Mouse (Mus musculus) kidney, postnatal 0 days (tissue): ENCODE data around the gene Arfgap2. TPM values are rescaled to one million over a fixed set of nuclear protein-coding genes. Genes with fewer than 3 reads are reported as not detected.

Experiments used
- ATAC-seq: fragments of 200-750 bp; cut with Nextera tagmentation; replicated peaks from 2 replicates; pipeline ENCODE4 v1.8.0; 2017; ENCODE audit warnings: low read depth, moderate number of reproducible peaks, moderate TSS enrichment, moderate library complexity; ENCODE audit not compliant: low FRiP score
- DNase-seq: peaks from one replicate; pipeline ENCODE4 v3.0.0-alpha.2; 2016; ENCODE audit warnings: low spot score
- H3K27ac ChIP-seq: fragments of 300-500 bp; sonication (generic); 2 replicates; pipeline ENCODE4 v1.5.1; 2014; ENCODE audit warnings: mild to moderate bottlenecking
- H3K27me3 ChIP-seq: fragments of 300-500 bp; sonication (generic); 2 replicates; pipeline ENCODE4 v1.6.1; 2014; ENCODE audit warnings: low read length, mixed read lengths; ENCODE audit not compliant: insufficient read depth
- H3K36me3 ChIP-seq: fragments of 300-500 bp; sonication (generic); 2 replicates; pipeline ENCODE4 v1.6.1; 2014; ENCODE audit warnings: low read length, mixed read lengths; ENCODE audit not compliant: insufficient read depth
- H3K4me1 ChIP-seq: fragments of 300-500 bp; sonication (generic); replicated peaks from 2 replicates; pipeline ENCODE4 v1.6.1; 2014; ENCODE audit warnings: antibody characterized with exemption, low read length, mixed read lengths; ENCODE audit not compliant: insufficient read depth
- H3K4me2 ChIP-seq: fragments of 300-500 bp; sonication (generic); 2 replicates; pipeline ENCODE4 v1.6.1; 2014; ENCODE audit warnings: mild to moderate bottlenecking, low read length, moderate library complexity, mixed read lengths
- H3K4me3 ChIP-seq: fragments of 300-500 bp; sonication (generic); replicated peaks from 2 replicates; pipeline ENCODE4 v1.5.1; 2014; ENCODE audit warnings: low read depth, low read length
- H3K9ac ChIP-seq: fragments of 300-500 bp; sonication (generic); 2 replicates; pipeline ENCODE4 v1.6.1; 2014; ENCODE audit warnings: low read depth, low read length
- H3K9me3 ChIP-seq: fragments of 300-500 bp; sonication (generic); replicated peaks from 2 replicates; pipeline ENCODE4 v1.6.1; 2016; ENCODE audit warnings: low read length, inconsistent platforms, mixed read lengths
- CTCF ChIP-seq: IDR thresholded peaks from 2 replicates; pipeline ENCODE4 v1.5.1; 2016; ENCODE audit warnings: antibody characterized with exemption, low read depth, mild to moderate bottlenecking, moderate library complexity
- WGBS: fragments of 180-500 bp; shearing (Covaris S2); extraction: QIAGEN DNeasy Blood & Tissue Kit; methylation state at CpG from one replicate; pipeline ENCODE4 v1.1.7; 2014; 5-methylcytosine and 5-hydroxymethylcytosine counted together
- polyA plus RNA-seq: library from polyadenylated mRNA; unstranded; fragments of >200 nt; fragmentation: Nextera tagmentation; extraction: Ambion mirVana; gene quantifications from 2 replicates; pipeline ENCODE4 v1.2.1, GENCODE M21; 2015

Arfgap2 gene
- polyA plus RNA-seq, 1 experiment from 2014 or later, result 66.6 TPM

GRCm38 (mm10) chr2:91258054-91258453, 6.7 kb upstream of the Arfgap2 start:
- peak; percentile 1; the same call in 1 of the 2 replicates for ATAC-seq

GRCm38 (mm10) chr2:91258830-91259229, 5.9 kb upstream of the Arfgap2 start:
- no peak for ATAC-seq
- Histone ChIP-seq H3K4me2 (no peak overlapping the region), H3K4me1 (peaks cover 11% of the 10 kb centered on the region)

More at GRCm38 (mm10) chr2:91258054-91258453, 6.7 kb upstream of the Arfgap2 start:
- no peaks in the 10 kb centered on the region for H3K27me3 ChIP-seq
- peak overlapping the region; percentile 71 for H3K4me3 ChIP-seq
- H3K9ac ChIP-seq, result peak overlapping the region; percentile 72
- peak overlapping the region; percentile 86 for H3K27ac ChIP-seq
- peak overlapping the region; percentile 93 for H3K4me2 ChIP-seq
- WGBS, result 64% methylated on average over 5 of the region's 5 CpGs
- TF ChIP-seq CTCF, result no peak
- H3K36me3 ChIP-seq, result 0 out of 2 replicates have a peak, but pooled peaks cover 10% of the 10 kb centered on the region
- H3K4me1 ChIP-seq, result peaks cover 11% of the 10 kb centered on the region
- DNase-seq, result no peak
- no peaks in the 10 kb centered on the region for H3K9me3 ChIP-seq

GRCm38 (mm10) chr2:91259493-91259892, 5.3 kb upstream of the Arfgap2 start:
- ATAC-seq (no peak), DNase-seq (no peak)
- no peak for TF ChIP-seq CTCF
- Histone ChIP-seq H3K27ac (no peak overlapping the region), H3K36me3 (0 out of 2 replicates have a peak, but pooled peaks cover 15% of the 10 kb centered on the region), H3K9ac (no peak overlapping the region), H3K4me3 (no peak overlapping the region), H3K4me1 (peaks cover 18% of the 10 kb centered on the region), H3K9me3 (no peaks in the 10 kb centered on the region), H3K27me3 (no peaks in the 10 kb centered on the region), H3K4me2 (no peak overlapping the region)
- WGBS, result 85% methylated on average over 1 of the region's 1 CpGs

More at GRCm38 (mm10) chr2:91258830-91259229, 5.9 kb upstream of the Arfgap2 start:
- DNase-seq, result no peak
- Histone ChIP-seq H3K9me3 (no peaks in the 10 kb centered on the region), H3K36me3 (0 out of 2 replicates have a peak, but pooled peaks cover 15% of the 10 kb centered on the region), H3K27ac (no peak overlapping the region), H3K9ac (no peak overlapping the region), H3K4me3 (no peak overlapping the region), H3K27me3 (no peaks in the 10 kb centered on the region)
- WGBS, result 50% methylated on average over 1 of the region's 1 CpGs
- no peak for TF ChIP-seq CTCF

GRCm38 (mm10) chr2:91263692-91264660, 798 bp upstream of the Arfgap2 start:
- ATAC-seq, result no peak
- H3K9ac ChIP-seq, result peak overlapping the region; percentile 49
- 0 out of 2 replicates have a peak overlapping the region, but pooled peaks have one; percentile 21 for H3K4me3 ChIP-seq
- DNase-seq, result no peak
- H3K9me3 ChIP-seq, result no peaks in the 10 kb centered on the region
- peak overlapping the region; percentile 95 for H3K27ac ChIP-seq
- no peaks in the 10 kb centered on the region for H3K27me3 ChIP-seq
- 76% methylated on average over 17 of the region's 17 CpGs for WGBS
- TF ChIP-seq CTCF, result no peak
- H3K4me1 ChIP-seq, result peaks cover 8% of the 10 kb centered on the region; the same call in 1 of the 2 replicates
- H3K4me2 ChIP-seq, result peak overlapping the region; percentile 57
- H3K36me3 ChIP-seq, result peaks cover 33% of the 10 kb centered on the region

GRCm38 (mm10) chr2:91268042-91268441, 3.3 kb downstream of the Arfgap2 start:
- H3K4me2 ChIP-seq, result no peak overlapping the region
- ATAC-seq (no peak), DNase-seq (no peak)
- no peak for TF ChIP-seq CTCF
- no peaks in the 10 kb centered on the region for H3K27me3 ChIP-seq
- H3K4me3 ChIP-seq, result no peak overlapping the region
- H3K9me3 ChIP-seq, result no peaks in the 10 kb centered on the region
- H3K4me1 ChIP-seq, result peaks cover 8% of the 10 kb centered on the region; the same call in 1 of the 2 replicates
- WGBS, result 94% methylated on average over 3 of the region's 3 CpGs
- no peak overlapping the region for H3K27ac ChIP-seq
- no peak overlapping the region for H3K9ac ChIP-seq
- peaks cover 59% of the 10 kb centered on the region for H3K36me3 ChIP-seq

GRCm38 (mm10) chr2:91268706-91269105, 3.9 kb downstream of the Arfgap2 start:
- 77% methylated on average over 2 of the region's 2 CpGs for WGBS
- no peak overlapping the region for H3K4me2 ChIP-seq
- no peaks in the 10 kb centered on the region for H3K27me3 ChIP-seq
- H3K9ac ChIP-seq, result no peak overlapping the region
- TF ChIP-seq CTCF, result no peak
- no peaks in the 10 kb centered on the region for H3K9me3 ChIP-seq
- H3K27ac ChIP-seq, result no peak overlapping the region
- peaks cover 61% of the 10 kb centered on the region for H3K36me3 ChIP-seq
- no peak overlapping the region for H3K4me3 ChIP-seq
- H3K4me1 ChIP-seq, result peaks cover 8% of the 10 kb centered on the region; the same call in 1 of the 2 replicates
- no peak for ATAC-seq
- DNase-seq, result no peak
